Mouse (Mus musculus) mouse embryonic stem cell (cell line): ENCODE data around the gene Ina.
"Not testable (repeated sequence)": the region's sequence is repeated elsewhere in the genome, so short reads cannot be mapped to it uniquely, and the experiment has no call there.

Experiments
- in situ Hi-C, 2 experiments: fragments of 300-500 bp; cut with MboI; formaldehyde crosslinking; loops; 1 replicate in 1 of 2; 3 replicates in 1 of 2; pipeline ENCODE4 v1.14.3; 2019 to 2020; ENCODE audit warnings: low sequenced_read_pairs in 2 of 2, low pct_unique_long_range_greater_than_20kb in 1 of 2, mixed read lengths in 1 of 2; ENCODE audit not compliant: unreplicated experiment in 1 of 2

Ina gene

DNA sequence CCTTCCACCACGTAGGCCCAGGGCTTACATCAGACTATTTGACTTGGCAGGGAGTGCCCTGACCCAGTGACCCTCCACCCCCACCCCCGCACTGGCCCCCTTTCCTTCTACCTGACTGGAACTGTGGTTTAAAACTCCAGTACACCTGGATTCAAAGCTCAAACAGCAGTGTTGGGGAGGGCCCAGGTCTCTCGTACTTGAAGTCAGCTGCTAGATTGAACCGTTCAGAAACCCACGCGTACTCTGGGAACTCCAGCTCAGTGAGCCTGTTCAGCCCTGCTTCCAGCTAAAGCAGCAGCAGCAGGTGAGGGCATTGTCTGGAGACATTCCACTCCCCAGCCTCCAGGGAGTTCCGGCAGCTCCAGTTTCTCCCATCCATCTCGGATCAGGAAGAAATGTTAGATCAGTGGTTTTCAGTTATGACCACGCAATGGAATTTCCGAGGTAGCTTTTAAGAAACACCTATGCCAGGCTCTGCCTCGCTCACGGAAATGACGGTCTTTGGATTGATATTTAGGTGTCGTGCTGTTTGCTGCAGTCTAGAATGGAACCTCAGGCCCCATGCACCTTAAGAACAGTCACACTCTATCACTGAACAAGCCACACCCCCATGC lies 31.0 kb upstream of the Ina start:
- in situ Hi-C loops, result no loop called here

DNA sequence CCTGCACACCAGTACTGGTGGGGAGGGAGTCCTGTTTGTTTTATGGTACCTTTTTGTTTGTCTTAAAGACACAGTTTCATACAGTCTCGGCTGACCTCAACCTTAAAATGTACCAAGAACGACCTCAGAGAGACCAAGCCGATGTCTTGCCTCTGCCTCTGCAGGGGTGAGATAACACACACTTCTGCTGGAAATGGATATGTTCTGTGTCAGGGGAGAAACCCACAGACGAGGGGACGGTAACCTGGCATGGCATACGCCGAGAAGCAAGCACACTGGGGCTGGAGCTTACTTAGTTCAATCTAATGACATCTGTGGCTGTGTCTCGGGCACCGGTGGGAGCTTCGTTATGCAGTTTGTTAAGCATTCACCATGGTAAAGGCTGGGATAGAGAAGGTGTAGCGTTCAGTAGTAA lies 30.5 kb upstream of the Ina start:
- in situ Hi-C loops, result no loop called here

DNA sequence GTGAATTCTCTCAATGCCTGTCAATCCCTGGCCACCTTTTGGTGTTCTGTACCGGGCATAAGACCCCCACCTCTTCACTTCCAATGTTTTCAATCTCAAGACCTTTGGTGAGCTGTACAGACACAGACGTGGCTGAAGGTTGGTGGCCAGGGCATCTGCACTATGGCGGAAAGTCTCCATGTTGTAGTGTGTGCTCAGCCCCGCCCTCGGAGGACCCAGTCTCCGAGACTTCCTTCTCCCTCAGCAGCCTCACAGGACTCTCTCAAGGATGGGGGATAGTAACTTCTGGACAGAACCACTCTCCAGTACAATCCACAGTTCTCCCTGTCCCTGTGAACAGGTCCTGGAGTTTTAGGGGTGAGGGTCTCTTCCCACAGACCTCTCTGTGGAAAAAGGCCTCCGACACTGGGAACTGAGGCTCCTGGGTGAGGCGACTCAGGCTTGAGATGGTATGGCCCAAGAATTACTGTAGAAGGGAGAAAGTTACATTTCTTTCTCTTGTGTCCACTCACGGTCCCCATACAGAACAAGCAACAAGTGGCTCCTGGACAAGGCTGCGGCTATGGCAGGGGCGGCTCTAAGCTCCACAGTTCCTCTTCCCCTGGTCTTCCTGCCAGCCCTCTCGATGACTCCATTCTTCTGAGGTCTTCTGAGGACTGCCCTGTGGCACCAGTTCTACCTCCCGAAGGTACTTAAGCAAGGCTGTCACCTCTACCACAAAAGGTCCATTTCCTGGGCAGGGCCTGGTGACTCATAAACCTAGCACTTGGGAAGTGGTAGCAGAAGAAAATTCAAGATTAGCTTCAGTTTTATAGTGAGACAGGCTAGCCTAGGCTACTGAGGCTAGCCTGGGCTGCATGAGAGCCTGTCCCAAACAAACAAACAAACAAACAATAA lies 29.5 kb upstream of the Ina start:
- in situ Hi-C loops, result no loop called here

DNA sequence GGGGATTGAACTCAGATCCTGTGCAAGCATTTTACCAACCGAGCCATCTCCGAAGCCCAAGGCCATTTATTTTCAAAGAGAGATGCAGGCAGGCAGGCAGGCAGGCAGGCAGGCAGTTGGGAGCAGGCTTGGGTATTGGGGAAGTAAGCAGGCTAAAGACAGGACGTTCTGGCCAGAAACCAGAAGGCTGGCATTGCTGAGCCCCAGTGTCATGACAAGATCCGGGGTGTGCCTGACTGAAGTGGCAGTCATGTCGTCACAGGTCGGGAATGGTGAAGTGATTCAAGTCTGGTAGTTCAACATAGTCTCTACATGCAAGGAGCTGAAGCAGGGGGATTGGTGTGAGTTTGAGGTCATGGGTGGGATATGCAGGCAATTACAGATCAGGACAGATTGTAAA lies 26.9 kb upstream of the Ina start:
- in situ Hi-C loops, result no loop called here

DNA sequence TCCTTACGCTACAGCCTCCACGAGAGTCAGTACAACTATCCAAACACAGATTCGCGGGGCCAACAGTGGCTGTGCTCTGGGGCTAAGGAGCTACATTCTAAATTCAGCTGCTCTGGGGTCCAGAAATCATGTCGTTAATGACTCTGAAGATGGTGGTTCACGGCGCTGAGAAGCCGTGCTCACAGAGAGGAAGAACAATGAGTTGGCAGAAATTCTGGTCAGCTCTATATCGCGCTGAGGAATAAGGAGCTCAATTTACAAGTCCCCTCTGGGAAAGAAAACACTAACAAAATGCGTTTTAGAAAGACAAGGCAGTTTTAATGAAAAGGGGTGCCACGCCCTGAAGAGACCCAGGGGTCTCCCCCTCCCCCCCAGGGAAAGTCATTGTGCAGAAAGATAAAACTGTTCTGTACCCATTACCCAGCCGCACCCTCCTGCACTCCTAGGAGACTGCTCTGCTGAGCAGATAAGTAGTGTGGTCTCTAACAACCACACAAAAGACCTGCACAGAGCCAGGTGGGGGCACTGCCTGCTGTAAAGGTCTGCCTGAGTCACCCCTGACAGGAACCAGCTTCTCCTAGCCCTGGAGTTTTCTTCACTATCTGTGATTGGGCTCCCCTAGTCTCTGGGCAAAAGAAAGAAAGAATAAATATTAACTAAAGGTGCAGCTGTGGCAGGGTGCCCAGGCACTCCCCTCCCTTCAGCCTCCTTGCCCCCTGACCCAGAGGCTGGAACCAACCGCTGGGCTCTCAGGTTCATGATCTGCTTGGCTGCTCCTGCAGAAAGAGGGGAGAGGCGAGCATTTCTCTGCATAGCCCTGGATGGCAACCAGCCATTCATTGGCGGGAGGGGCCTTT lies 26.0 kb upstream of the Ina start:
- in situ Hi-C loops, result no loop called here

DNA sequence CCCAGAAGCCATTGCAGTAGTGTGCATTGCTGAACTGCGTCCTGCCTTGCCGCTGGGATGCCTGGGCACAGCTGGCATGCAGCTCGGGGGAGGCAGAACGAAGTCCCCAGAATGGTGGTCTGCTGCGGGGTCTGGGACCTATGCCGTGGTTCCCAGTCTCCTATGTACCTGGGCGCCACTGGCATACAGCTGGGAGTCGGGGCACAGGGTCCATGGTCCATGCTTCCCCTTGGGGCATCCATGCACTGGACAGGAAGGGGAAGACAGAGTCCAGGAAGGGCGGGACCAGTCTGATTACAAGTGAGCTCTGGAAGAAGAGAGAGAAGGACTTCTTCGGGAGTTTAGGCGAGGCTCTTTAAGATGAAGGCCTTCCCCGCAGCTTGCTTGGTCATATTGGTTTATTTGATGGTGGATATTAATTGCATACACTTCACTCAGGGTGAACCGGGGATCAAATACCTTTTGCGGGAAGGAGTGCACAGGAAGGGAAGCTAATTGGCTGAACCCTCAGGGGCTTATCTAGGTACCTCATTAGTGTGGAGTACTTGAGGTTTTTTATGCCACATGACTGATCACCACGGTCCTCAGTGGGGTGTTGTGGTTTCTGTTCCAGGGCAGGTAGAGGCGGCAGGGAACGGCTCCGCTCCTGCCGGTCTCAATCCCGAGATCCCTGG lies 24.9 kb upstream of the Ina start:
- in situ Hi-C loops, result loop anchor here (5.0 to 10.0 kb wide), 3 partner anchors 105 to 225 kb away; partner anchors contain the start of gene Cnnm2 (in 1 of the 2)

DNA sequence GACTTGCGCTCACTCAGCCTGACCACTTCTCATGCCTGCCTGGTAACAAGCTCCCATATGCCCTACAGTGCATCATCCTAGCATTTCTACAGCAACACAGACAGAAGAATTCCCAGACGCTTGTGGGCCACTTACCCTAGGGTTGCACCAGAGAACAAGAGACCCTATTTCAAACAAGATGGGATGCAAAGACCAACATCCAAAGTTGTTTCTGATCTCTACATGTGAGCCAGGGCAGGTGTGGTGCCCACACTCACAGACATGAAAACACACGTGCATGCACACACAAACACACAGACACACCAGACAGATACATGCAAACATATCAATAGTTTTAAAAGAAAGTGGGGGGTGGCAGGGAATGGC lies 24.4 kb upstream of the Ina start:
- in situ Hi-C loops, result loop anchor here (5.0 to 10.0 kb wide), 3 partner anchors 105 to 225 kb away; partner anchors contain the start of gene Cnnm2 (in 1 of the 2)

DNA sequence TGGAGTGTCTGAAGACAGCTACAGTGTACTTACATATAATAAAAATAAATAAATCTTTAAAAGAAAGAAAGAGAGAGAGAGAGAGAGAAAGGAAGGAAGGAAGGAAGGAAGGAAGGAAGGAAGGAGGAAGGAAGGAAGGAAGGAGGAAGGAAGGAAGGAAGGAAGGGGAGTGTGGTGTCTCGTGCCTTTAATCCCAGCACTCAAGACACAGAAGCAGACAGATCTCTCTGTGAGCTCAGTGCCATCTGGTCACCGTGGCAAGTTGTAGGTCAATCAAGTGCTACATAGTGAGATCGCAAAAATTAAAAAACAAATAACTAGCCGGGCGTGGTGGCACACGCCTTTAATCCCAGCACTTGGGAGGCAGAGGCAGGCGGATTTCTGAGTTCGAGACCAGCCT lies 23.9 kb upstream of the Ina start:
- in situ Hi-C loops, result loop anchor here (5.0 to 10.0 kb wide), 3 partner anchors 106 to 226 kb away; partner anchors contain the start of gene Cnnm2 (in 1 of the 2)

DNA sequence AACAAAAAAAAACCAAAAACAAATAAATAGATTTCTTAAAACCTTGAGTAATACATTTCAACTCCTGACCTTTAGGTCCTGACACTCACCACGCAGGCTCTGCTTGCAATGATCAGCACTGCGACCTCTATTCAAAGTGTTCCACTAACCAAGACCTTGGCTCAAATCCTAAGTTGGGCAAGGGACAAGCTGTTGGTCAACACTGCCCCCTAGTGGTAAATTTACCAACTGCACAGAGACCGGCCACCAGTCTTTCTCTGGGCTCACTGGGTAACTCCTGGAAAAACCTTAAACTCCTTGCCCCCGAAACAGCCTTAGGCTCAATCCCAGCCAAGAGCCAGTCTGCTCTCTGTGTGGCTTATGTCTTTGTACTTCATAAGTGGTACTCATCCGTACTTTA lies 23.4 kb upstream of the Ina start:
- in situ Hi-C loops, result loop anchor here (5.0 to 10.0 kb wide), 3 partner anchors 106 to 226 kb away; partner anchors contain the start of gene Cnnm2 (in 1 of the 2)

DNA sequence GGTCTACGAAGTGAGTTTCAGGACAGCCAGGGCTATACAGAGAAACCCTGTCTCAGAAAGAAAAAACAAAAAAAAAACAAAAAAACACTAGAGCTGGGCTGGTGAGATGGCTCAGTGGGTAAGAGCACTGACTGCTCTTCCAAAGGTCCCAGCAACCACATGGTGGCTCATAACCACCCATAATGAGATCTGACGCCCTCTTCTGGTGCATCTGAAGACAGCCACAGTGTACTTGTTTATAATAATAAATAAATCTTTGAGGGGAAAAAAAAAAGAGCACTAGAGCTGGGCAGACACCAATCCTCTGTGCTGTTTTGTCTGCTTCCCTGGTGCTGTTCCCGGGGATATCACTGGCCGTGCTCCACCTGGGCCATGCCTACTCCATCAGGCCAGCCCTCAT lies 22.2 kb upstream of the Ina start:
- in situ Hi-C loops, result loop anchor here (5.0 to 10.0 kb wide), 3 partner anchors 108 to 228 kb away; partner anchors contain the start of gene Cnnm2 (in 1 of the 2)

DNA sequence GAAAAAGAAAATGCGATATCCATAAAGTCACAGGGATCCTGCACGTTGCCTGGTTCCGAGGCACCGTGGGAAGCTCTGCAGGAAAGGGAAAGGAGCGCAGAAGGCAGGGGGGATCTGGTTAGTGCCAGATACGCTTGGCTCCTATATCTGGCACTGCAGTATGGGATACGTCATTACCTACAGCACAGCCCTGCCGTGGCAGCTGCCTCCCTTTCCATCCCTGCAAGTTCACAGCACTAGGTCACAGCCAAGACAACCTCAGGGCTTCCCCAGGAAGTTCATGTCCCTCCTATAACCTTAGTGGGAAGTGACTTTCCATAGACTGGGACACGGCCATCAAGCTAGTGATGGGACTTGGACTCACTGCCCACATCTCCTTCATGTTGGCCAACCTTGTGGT lies 18.4 kb upstream of the Ina start:
- in situ Hi-C loops, result loop anchor here (10.0 kb wide), 2 partner anchors 111 to 231 kb away; partner anchors contain the start of gene Cnnm2 (in 1 of the 2)

DNA sequence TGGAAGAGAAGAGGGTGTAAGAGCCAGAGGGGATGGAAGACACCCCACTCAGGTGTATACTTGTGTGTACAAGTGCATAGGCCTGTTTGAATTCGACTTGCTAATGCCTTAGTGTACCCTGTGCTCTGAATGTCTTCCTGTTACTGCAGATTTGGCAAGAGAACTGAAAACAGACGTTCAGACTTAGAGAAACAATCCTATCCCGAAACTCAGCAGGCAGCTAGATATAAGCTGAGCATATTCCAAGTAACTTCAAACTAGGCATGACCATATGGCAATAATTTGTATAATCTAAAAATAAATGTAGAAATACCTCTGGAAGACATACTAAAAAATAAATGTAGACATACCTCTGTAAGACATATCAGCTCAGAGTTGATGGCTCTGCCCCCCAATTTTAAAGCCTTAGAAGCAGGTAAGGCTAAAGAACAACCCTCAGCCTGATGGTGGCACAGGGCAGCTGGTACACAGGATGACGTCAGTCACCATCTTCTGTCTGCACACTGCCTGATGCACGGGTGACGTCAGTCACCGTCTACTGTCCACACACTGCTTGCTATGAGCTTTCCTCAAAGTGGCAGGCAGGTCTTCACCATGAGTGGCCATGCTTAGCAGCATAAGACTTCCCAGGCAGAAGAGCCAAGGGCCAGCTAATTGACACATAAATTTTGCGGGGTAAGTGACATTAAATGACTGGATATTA lies 16.2 kb upstream of the Ina start:
- in situ Hi-C loops, result loop anchor here (10.0 kb wide), 2 partner anchors 114 to 234 kb away; partner anchors contain the start of gene Cnnm2 (in 1 of the 2)

DNA sequence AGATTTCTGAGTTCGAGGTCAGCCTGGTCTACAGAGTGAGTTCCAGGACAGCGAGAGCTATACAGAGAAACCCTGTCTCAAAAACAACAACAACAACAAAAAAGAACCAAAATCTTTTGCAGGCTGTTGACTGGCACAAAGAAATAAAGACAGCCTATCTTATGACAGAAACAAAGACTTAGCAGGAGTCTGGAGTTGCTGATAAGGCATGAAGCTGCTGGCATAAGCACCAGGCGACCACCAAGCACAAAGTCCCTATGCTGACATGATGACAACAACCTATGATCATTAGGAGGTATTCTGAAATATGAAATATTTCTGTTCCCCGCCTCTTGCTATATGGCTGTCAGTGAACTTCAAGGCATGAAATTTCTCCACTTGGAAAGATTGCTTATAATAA lies 15.5 kb upstream of the Ina start:
- in situ Hi-C loops, result loop anchor here (10.0 kb wide), 2 partner anchors 114 to 234 kb away; partner anchors contain the start of gene Cnnm2 (in 1 of the 2)

DNA sequence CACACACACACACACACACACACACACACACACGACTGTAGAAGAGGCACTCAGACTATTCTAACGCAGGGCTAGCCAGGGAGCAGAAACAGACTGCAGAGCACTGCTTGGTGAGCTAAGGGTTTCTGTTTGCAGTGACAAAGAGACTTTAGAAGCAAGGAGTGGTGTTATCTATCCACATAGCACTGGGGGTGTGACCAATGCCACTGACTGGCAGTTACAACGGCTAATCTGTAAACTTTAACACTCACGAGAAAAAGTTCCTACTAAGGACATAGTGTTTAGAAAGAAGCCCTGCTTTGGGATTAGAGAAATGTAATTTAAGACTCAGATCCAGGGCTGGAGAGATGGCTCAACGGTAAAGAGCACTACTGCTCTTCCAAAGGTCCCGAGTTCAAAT lies 14.7 kb upstream of the Ina start:
- in situ Hi-C loops, result loop anchor here (10.0 kb wide), 2 partner anchors 115 to 235 kb away; partner anchors contain the start of gene Cnnm2 (in 1 of the 2)

DNA sequence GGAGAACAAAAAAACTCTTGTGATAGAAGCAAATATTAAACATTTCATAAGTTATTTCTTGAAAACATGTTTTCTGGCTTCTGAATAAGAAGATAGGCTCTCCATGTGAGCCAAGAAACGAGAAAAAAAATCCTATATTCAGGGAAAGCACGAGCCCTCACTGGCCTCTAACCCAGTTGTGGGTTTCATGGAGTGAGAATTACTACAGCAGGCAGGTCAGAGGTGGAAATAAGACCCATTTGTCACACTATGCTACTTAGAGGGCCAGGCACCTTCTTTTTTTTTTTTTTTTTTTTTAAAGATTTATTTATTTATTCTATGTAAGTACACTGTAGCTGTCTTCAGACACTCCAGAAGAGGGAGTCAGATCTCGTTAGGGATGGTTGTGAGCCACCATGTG lies 14.1 kb upstream of the Ina start:
- in situ Hi-C loops, result not testable (repeated sequence)

DNA sequence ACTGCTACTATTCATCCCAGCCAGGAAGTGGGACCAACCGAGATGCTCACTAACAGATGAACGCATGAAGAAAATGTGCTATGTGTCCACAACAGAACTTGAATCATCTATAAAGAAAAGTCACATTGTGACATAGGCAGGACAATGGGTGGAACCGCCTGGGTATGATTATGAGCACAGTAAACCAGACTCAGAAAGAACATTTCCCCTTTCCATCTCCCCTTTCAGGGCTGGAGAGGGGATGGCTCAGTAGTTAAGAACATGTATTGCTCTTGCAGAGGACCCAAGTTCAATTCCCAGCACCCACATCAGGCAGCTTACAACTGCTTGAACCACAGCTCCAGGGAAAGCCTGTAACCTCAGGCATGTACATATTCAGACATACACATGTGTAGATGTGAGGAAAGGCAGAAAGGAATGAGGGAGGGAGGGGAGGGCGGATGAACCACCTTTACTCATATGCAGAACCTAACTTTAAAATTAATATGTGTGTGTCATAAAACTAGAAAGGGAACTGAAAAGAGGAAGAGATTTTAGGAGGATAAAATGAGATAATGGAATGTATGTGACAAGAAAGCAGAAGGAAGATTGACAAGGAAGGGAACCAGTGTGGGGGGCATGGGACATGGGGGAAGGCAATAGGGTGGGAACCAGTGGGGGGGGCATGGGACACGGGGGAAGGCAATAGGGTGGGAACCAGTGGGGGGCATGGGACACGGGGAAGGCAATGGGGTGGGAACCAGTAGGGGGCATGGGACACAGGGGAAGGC lies 10.6 kb upstream of the Ina start:
- in situ Hi-C loops, result no loop called here

DNA sequence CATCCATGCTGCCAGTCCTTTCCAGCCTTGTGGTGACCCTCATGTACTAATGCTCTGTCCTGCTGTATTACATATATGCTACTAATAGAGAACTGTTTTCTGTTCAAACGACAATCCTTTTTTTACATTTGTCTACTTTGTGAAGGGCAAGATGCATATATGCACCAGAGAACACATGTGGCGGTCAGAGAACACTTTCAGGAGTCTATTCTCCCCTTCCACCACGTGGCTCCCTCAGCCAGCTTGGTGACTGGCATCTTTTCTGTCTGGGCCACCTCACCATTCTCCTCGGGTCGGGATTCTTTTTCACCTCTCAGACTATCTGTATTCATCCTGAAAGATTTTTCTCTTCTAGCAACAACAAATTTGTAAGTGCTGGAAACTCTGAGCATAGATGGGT lies 8.6 kb upstream of the Ina start:
- in situ Hi-C loops, result no loop called here
